7 mouse cellular contexts compared by ENCODE assay signal in the genomic region with DNA sequence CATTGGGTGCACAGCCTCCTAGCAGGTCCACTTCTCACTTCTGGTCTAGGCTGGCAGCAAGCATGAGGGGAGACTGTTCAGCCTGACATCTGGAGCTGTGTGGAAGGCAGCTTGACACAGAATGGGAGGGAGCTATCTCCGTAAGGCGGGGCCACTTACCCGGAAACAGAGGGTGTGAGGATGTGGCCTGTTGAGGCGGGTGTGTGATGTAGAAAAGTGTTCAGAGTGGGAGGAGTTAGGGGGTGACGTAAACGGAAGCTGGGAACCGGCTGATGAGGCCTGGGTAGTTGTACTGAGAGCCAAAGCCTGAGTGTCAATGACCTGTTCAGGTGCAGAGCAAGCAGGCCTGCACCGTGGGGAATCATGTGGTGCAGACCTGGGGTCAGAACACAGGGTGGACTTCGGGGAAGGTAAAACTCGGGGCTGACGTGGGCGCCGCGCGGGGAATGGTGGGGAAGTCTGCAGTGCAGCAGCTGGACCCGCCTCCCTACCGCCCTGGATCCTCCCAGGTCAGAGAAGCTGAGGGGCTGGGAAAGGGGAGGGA. TPM values are rescaled to one million over a fixed set of nuclear protein-coding genes. Genes with fewer than 3 reads are reported as not detected.
DNase-seq lines count a peak whose midpoint lies in the region; ATAC-seq lines count a peak whose summit lies in the region.
"Not testable (repeated sequence)": the region's sequence is repeated elsewhere in the genome, so short reads cannot be mapped to it uniquely, and the experiment has no call there.

A gene (plus strand): TSS at position 261 of the 544 bp plus-strand sequence.

- peak within 1 kb of the TSS; percentile 47; the same call in 1 of the 2 replicates for H3K27ac ChIP-seq in intestine, embryonic 14.5 days (ENCODE audit: low read depth)

- DNase-seq in adrenal gland, adult 18-20 months (ENCODE audit: low spot score in 2 of 2): peak; percentile 58 to 61
- DNase-seq in embryo, embryonic 11 days: peak; percentile 90
- peak; percentile 80 for DNase-seq in gastrocnemius, postnatal 25 days
- peak; percentile 89 for DNase-seq in intestine, embryonic 14.5 days (ENCODE audit: low spot score)
- DNase-seq in left cerebral cortex, postnatal 14 days (ENCODE audit: low spot score in 2 of 2): peak; percentile 68
- peak; percentile 89 for DNase-seq in mesoderm, embryonic 11.5 days (ENCODE audit: low read depth, low spot score)
- DNase-seq in right cerebral cortex, postnatal 36 days (ENCODE audit: low spot score in 2 of 2): peak; percentile 55 to 74

- H3K36me3 ChIP-seq in intestine, embryonic 14.5 days (ENCODE audit: control insufficient read depth, insufficient read depth, low read length): not testable (repeated sequence)

- H3K9me3 ChIP-seq in intestine, embryonic 14.5 days (ENCODE audit: control insufficient read depth, low read length): not testable (repeated sequence)

- peak within 1 kb of the TSS; percentile 41 for H3K4me2 ChIP-seq in intestine, embryonic 14.5 days (ENCODE audit: low read length)

- H3K9ac ChIP-seq in intestine, embryonic 14.5 days (ENCODE audit: low read length): peak within 1 kb of the TSS; percentile 44

- WGBS in intestine, embryonic 14.5 days: under 1% methylated on average over 17 of the region's 17 CpGs

- intact Hi-C loops in left cerebral cortex, postnatal 14 days (cut with DNase I): not testable (repeated sequence)

- not testable (repeated sequence) for H3K27me3 ChIP-seq in intestine, embryonic 14.5 days (replicated peaks; ENCODE audit: control insufficient read depth, insufficient read depth, low read length)

- peak; percentile 100 for ATAC-seq in intestine, embryonic 14.5 days (replicated peaks; ENCODE audit: low FRiP score, low TSS enrichment, low read depth)

- H3K4me3 ChIP-seq in intestine, embryonic 14.5 days (ENCODE audit: low read depth, low read length): peak within 1 kb of the TSS; percentile 42

- not testable (repeated sequence) for H3K4me1 ChIP-seq in intestine, embryonic 14.5 days (replicated peaks; ENCODE audit: control insufficient read depth, insufficient read depth, low read length)

RNA-seq across cellular contexts. Expression of the gene that starts here (rescaled TPM):
- total RNA-seq in adrenal gland, adult 18-20 months (2021): 1 to 10 TPM; 5.6 to 5.7 TPM
- total RNA-seq in gastrocnemius, postnatal 25 days (2021): 1 to 10 TPM; 1.8 to 2.0 TPM
- polyA plus RNA-seq in intestine, embryonic 14.5 days (2014; fragmentation: Nextera tagmentation; extraction: Ambion mirVana): 3.9 and 5.1 TPM in 2 replicates
- 10 to 100 TPM in 1 of 2 experiments, 1 to 10 TPM in 1; 8.8 to 11.2 TPM for total RNA-seq in left cerebral cortex, postnatal 14 days (2021)

Comparison
In these comparisons a context has a peak if more than half of its experiments do, and no peak if none do; other contexts are left out.
1. Peak in every context shown above with its lines: DNase-seq, ATAC-seq, H3K4me3 ChIP-seq and H3K27ac ChIP-seq.